14 mouse cellular contexts compared by ENCODE assay signal in genomic region chr16:6648753-6649152, GRCm38 (mm10).
A peak's percentile ranks its signal among the peaks of the same experiment; 100 is the strongest.
DNase-seq lines count a peak whose midpoint lies in the region.
"Had no signal": no experiment of that assay in that cellular context is flagged by ENCODE, and none has a peak within 500 bp of the region (broad histone marks: within the 10 kb centered on the region; RNA-seq: fewer than 3 reads in every experiment).

No protein-coding gene starts in this region.

- peak; percentile 38 for DNase-seq in cerebellum, adult 9-10 months
- no peak for DNase-seq in cerebellum, adult 9-11 months
- DNase-seq in layer of hippocampus, adult 9-10 months (ENCODE audit: low spot score) = peak; percentile 24
- no peak for DNase-seq in layer of hippocampus, postnatal 10 days (ENCODE audit: low spot score in 2 of 2)
- peak; percentile 32 to 67 for DNase-seq in frontal cortex, postnatal 36 days (ENCODE audit: low spot score in 2 of 2)
- peak; percentile 19 for DNase-seq in right cerebral cortex, postnatal 25 days
- no peak for DNase-seq in thymus, adult 18-20 months
- no peak for DNase-seq in kidney, postnatal 4 days
- DNase-seq: adrenal gland, postnatal 10 days; cerebellum, adult 8-10 months; kidney, postnatal 36 days; lung, embryonic 14.5 days; thymus, adult 2 months; thymus, postnatal 4 days had no signal

Comparison
In these comparisons a context has a peak if more than half of its experiments do, and no peak if none do; other contexts are left out.
1. DNase-seq: peak in cerebellum, adult 9-10 months (single experiment), layer of hippocampus, adult 9-10 months (single experiment), frontal cortex, postnatal 36 days (2 of 2) and right cerebral cortex, postnatal 25 days (single experiment); none in cerebellum, adult 9-11 months (single experiment), layer of hippocampus, postnatal 10 days (0 of 2), thymus, adult 18-20 months (0 of 2) and kidney, postnatal 4 days (0 of 2).